Comparison of ENCODE assay signal across 23 mouse cellular contexts in genomic region chr1:138850161-138850539, GRCm38 (mm10). TPM values are rescaled to one million over a fixed set of nuclear protein-coding genes. Genes with fewer than 3 reads are reported as not detected.
"Had no signal": no experiment of that assay in that cellular context is flagged by ENCODE, and none has a peak within 500 bp of the region (broad histone marks: within the 10 kb centered on the region; RNA-seq: fewer than 3 reads in every experiment).

No protein-coding gene starts in this region.

- H3K4me2 ChIP-seq: lung, embryonic 14.5 days; neural tube, embryonic 12.5 days had no signal

- DNase-seq: lung, adult 18-20 months; lung, embryonic 14.5 days; lung, postnatal 10 days; lung, postnatal 4 days; retina, postnatal 1 day; right cerebral cortex, adult 18-20 months; right cerebral cortex, postnatal 25 days; right cerebral cortex, postnatal 4 days; spleen, adult 18-20 months; thymus, adult 18-20 months; thymus, postnatal 14 days; thymus, postnatal 36 days had no signal

- H3K4me3 ChIP-seq: midbrain, embryonic 10.5 days; myocyte; neural tube, embryonic 12.5 days had no signal

- ATAC-seq: midbrain, embryonic 13.5 days; midbrain, embryonic 15.5 days had no signal

- H3K27ac ChIP-seq: liver, embryonic 14.5 days; midbrain, embryonic 10.5 days; midbrain, embryonic 13.5 days; neural tube, embryonic 12.5 days had no signal

- H3K9me3 ChIP-seq: midbrain, embryonic 10.5 days; midbrain, embryonic 13.5 days; midbrain, embryonic 15.5 days; neural tube, embryonic 12.5 days had no signal

- H3K9ac ChIP-seq: liver, embryonic 14.5 days; lung, embryonic 14.5 days; midbrain, embryonic 13.5 days; midbrain, embryonic 15.5 days; neural tube, embryonic 12.5 days had no signal

- H3K36me3 ChIP-seq: midbrain, embryonic 15.5 days; neural tube, embryonic 12.5 days had no signal

RNA-seq across cellular contexts. Expression of gene Lhx9, which starts 1.8 kb away (rescaled TPM):
- total RNA-seq: megakaryocyte, adult 5-6 weeks; megakaryocyte-erythroid progenitor cell, adult 5-6 weeks had no signal
- polyA plus RNA-seq: lung, embryonic 14.5 days; lung, embryonic 16.5 days; small intestine, adult 2 months; thymus, postnatal 0 days had no signal
